Mouse (Mus musculus) limb, embryonic 10.5 days (tissue): ENCODE results near the gene Fndc4. TPM values are rescaled to one million over a fixed set of nuclear protein-coding genes. Genes with fewer than 3 reads are reported as not detected.
A peak's percentile ranks its signal among the peaks of the same experiment; 100 is the strongest.

Experiments used
- DNase-seq: peaks from one replicate; pipeline ENCODE4 v3.0.0-alpha.2; 2017; ENCODE audit warnings: low spot score
- H3K27ac ChIP-seq: fragments of 300-500 bp; sonication (generic); 2 replicates; pipeline ENCODE4 v1.5.1; 2016; ENCODE audit warnings: mild to moderate bottlenecking
- H3K27me3 ChIP-seq: fragments of 300-500 bp; sonication (generic); 2 replicates; pipeline ENCODE4 v1.6.1; 2016; ENCODE audit warnings: low read depth, mild to moderate bottlenecking; ENCODE audit not compliant: poor library complexity, severe bottlenecking
- H3K36me3 ChIP-seq: fragments of 300-500 bp; sonication (generic); 2 replicates; pipeline ENCODE4 v1.6.1; 2016; ENCODE audit warnings: mild to moderate bottlenecking, moderate library complexity
- H3K4me1 ChIP-seq: fragments of 300-500 bp; sonication (generic); 2 replicates; pipeline ENCODE4 v1.6.1; 2016
- H3K4me3 ChIP-seq: fragments of 300-500 bp; sonication (generic); 2 replicates; pipeline ENCODE4 v1.5.1; 2016; ENCODE audit warnings: mild to moderate bottlenecking, moderate library complexity
- H3K9me3 ChIP-seq: fragments of 300-500 bp; sonication (generic); replicated peaks from 2 replicates; pipeline ENCODE4 v1.6.1; 2016; ENCODE audit warnings: mild to moderate bottlenecking
- WGBS: fragments of 180-500 bp; shearing (Covaris S2); methylation state at CpG from one replicate; pipeline ENCODE4 v1.1.7; 2016; 5-methylcytosine and 5-hydroxymethylcytosine counted together
- polyA plus RNA-seq: library from polyadenylated mRNA; unstranded; fragments of >200 nt; fragmentation: Nextera tagmentation; extraction: Ambion mirVana; gene quantifications from 2 replicates; pipeline ENCODE4 v1.2.1, GENCODE M21; 2016

Fndc4 gene
- polyA plus RNA-seq, 1 experiment from 2014 or later, result 70.6 TPM

DNA sequence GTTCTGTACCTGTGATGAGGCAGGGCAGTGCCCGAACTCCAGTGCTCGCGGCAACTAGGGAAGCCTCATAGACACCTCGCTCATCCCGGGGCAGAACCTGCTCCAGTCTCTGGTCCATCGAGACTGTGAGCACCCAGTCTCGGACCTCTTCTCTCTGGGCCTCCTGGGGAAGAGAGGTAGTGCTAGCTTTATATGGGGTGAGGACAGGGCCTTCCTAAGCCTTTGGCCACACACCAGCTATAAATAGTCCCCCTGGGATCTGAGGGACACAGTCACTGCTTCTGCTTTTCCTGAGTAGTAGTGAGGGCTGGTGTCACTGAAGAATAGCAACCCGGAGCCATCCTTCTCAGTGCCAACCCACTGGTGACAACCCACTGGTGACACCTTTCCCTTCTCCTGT, 42.1 kb downstream of the Fndc4 start:
- Histone ChIP-seq H3K4me1 (peaks cover 38% of the 10 kb centered on the region), H3K27me3 (no peaks in the 10 kb centered on the region), H3K4me3 (no peak overlapping the region), H3K36me3 (peaks cover 89% of the 10 kb centered on the region), H3K9me3 (no peaks in the 10 kb centered on the region), H3K27ac (peak overlapping the region; percentile 88)
- peak; percentile 29 for DNase-seq
- WGBS, result 95% methylated on average over 8 of the region's 8 CpGs

DNA sequence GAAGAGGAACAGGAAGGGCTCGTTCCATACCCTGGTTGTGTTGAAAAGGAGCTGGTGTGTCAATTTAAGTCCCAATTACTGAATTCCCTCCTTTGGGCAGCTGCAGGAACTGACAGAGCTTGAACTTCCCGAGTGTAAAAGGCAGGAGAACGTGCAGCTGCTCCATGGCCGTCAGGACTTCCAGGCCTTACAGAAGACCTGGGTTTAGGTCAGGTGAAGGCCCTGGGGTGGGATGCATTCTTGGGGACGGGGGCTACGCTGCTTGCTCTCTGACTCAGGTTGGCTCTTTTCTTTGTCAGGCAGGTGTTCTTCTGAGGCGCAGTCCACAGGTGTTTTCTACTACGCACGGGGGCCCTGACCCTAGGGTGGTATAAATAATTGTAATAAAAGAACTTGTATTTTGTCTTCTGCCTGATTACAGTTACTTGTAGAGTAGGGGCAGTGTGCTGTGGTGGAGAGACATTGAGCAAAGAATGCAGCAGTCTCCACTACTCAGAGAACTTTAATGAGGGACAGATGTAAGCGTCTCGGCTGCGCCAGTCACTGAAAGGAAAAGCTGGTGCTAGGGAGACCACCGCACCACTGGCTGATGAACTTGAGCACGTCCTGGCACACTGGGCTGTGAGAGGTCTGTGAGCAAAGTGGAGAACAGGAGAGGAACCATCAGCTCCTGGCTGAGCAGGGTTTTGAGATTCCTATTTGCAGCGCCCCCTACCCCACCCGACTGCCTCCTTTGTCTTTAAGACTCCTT, 42.9 kb downstream of the Fndc4 start:
- peaks cover 38% of the 10 kb centered on the region for H3K4me1 ChIP-seq
- H3K27me3 ChIP-seq, result no peaks in the 10 kb centered on the region
- H3K27ac ChIP-seq, result peak overlapping the region; percentile 88
- no peaks in the 10 kb centered on the region for H3K9me3 ChIP-seq
- DNase-seq, result peak; percentile 48
- peaks cover 92% of the 10 kb centered on the region for H3K36me3 ChIP-seq
- 67% methylated on average over 16 of the region's 16 CpGs for WGBS
- peak overlapping the region; percentile 58 for H3K4me3 ChIP-seq

DNA sequence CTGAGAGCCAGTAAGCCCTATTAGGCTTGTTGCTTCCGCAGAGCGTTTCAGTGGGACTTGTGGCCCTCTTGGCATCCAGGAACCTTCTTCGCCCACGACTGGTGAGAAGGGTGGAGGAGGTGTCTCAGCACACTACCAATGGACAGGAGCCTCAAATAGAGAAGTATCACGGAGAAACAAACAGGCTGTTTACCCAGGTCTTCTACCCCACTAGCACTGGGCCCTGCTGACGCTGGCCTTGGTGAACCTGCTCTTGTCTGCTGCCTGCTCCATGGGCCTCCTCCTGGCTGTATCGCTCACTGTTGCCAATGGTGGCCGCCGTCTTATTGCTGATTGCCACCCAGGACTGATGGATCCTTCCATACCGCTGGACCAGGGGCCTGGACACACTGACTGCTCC, 43.7 kb downstream of the Fndc4 start:
- peaks cover 92% of the 10 kb centered on the region for H3K36me3 ChIP-seq
- DNase-seq, result peak; percentile 60
- H3K9me3 ChIP-seq, result no peaks in the 10 kb centered on the region
- H3K27ac ChIP-seq, result peak overlapping the region; percentile 88
- H3K4me1 ChIP-seq, result peaks cover 38% of the 10 kb centered on the region
- peak overlapping the region; percentile 58 for H3K4me3 ChIP-seq
- H3K27me3 ChIP-seq, result no peaks in the 10 kb centered on the region
- WGBS, result 40% methylated on average over 10 of the region's 10 CpGs

DNA sequence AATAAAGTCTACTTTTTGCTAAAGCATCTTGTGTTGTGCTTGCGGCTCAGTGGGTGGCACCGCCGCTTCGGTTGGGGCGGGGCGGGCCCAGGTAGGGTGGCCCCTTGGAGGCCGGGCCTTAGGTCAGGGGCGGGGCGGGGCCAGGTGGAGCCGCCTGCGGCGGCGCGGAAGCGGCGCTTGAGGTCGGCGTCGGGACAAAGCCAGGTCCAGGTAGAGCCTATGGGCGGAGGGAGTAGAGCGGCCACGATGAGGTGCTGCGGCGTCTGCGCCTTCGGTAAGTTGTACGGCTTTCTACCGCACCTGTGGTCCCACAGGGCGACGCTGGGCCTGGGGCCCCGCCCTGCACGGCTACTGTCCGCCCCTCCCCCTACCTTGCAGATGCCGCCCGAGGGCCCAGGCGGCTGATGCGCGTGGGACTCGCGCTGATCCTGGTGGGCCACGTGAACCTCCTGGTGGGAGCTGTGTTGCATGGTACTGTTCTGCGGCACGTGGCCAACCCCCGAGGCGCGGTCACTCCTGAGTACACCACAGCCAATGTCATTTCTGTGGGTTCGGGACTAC, 44.3 kb downstream of the Fndc4 start, which contains the start of gene Krtcap3:
Krtcap3 (plus strand) TSS at position 151 of the 561 bp plus-strand sequence.
- peak within 1 kb of the TSS; percentile 58 for H3K4me3 ChIP-seq
- H3K9me3 ChIP-seq, result no peaks in the 10 kb centered on the region
- 5% methylated on average over 47 of the region's 47 CpGs for WGBS
- H3K36me3 ChIP-seq, result peaks cover 95% of the 10 kb centered on the region
- peak within 1 kb of the TSS; percentile 88 for H3K27ac ChIP-seq
- no peaks in the 10 kb centered on the region for H3K27me3 ChIP-seq
- peak; percentile 77 for DNase-seq
- H3K4me1 ChIP-seq, result peaks cover 38% of the 10 kb centered on the region

DNA sequence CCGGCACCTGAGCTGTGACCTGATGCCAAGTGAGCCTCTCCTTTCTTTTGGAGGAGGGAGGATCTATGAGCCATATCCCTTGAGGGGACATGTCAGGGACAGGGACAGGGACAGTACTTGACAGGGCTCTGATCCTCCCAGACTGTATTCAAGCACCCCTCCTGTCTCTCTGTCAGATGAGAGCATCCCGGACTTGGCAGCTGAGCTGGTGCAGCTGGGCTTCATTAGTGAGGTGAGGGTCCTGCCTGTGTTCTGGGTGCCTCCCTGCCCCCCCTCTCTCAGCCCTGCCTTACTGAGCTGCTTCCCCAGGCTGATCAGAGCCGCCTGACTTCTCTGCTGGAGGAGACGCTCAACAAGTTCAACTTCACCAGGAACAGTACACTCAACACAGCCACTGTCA, 45.2 kb downstream of the Fndc4 start:
- Histone ChIP-seq H3K4me3 (peak overlapping the region; percentile 58), H3K27me3 (no peaks in the 10 kb centered on the region), H3K36me3 (peaks cover 96% of the 10 kb centered on the region), H3K27ac (peak overlapping the region; percentile 88), H3K9me3 (no peaks in the 10 kb centered on the region), H3K4me1 (peaks cover 38% of the 10 kb centered on the region)
- DNase-seq, result no peak
- 53% methylated on average over 4 of the region's 4 CpGs for WGBS

Other genes starting within 250 kb of the Fndc4 start
- 51.8 and 69.7 TPM in 2 replicates for gene Atraid, start 247.8 kb downstream of the Fndc4 start, polyA plus RNA-seq
- 10.4 and 10.8 TPM in 2 replicates for gene Slc5a6, start 247.2 kb downstream of the Fndc4 start, polyA plus RNA-seq
- gene Cad, start 241.3 kb downstream of the Fndc4 start, polyA plus RNA-seq, result 63.1 and 71.3 TPM in 2 replicates
- not detected in 2 replicates for gene Dnajc5g, start 189.8 kb downstream of the Fndc4 start, polyA plus RNA-seq
- gene Slc30a3, start 187.8 kb downstream of the Fndc4 start, polyA plus RNA-seq, result 0.24 and 0.26 TPM in 2 replicates
- 0.23 TPM in 1 of 2 replicates, not detected in the other for gene Trim54, start 179.4 kb downstream of the Fndc4 start, polyA plus RNA-seq
- not detected in 2 replicates for gene Ucn, start 157.3 kb downstream of the Fndc4 start, polyA plus RNA-seq
- 54.2 and 66.0 TPM in 2 replicates for gene Mpv17, start 141.8 kb downstream of the Fndc4 start, polyA plus RNA-seq
- 1.0 and 1.3 TPM in 2 replicates for gene Gm29609, start 116.2 kb downstream of the Fndc4 start, polyA plus RNA-seq
- gene Gtf3c2, start 115.9 kb downstream of the Fndc4 start, polyA plus RNA-seq, result 120 and 136 TPM in 2 replicates
- gene Snx17, start 102.9 kb downstream of the Fndc4 start, polyA plus RNA-seq, result 128 and 140 TPM in 2 replicates
- 85.7 and 89.6 TPM in 2 replicates for gene Eif2b4, start 102.7 kb downstream of the Fndc4 start, polyA plus RNA-seq
- gene Zfp513, start 93.8 kb downstream of the Fndc4 start, polyA plus RNA-seq, result 11.8 and 11.9 TPM in 2 replicates
- gene Ppm1g, start 75.4 kb downstream of the Fndc4 start, polyA plus RNA-seq, result 189 and 210 TPM in 2 replicates
- gene Nrbp1, start 55.2 kb downstream of the Fndc4 start, polyA plus RNA-seq, result 118 and 133 TPM in 2 replicates
- gene Gm9970, start 54.8 kb downstream of the Fndc4 start, polyA plus RNA-seq, result 0.40 and 0.48 TPM in 2 replicates
- 18.3 and 26.7 TPM in 2 replicates for gene Krtcap3, start 44.4 kb downstream of the Fndc4 start, polyA plus RNA-seq
- gene Ift172, start 5.0 kb downstream of the Fndc4 start, polyA plus RNA-seq, result 34.7 and 48.6 TPM in 2 replicates
- 0.31 TPM in 1 of 2 replicates, not detected in the other for gene Gckr, start 1.4 kb upstream of the Fndc4 start, polyA plus RNA-seq
- 65.6 and 79.8 TPM in 2 replicates for gene Zfp512, start 156.4 kb upstream of the Fndc4 start, polyA plus RNA-seq
- not detected in 2 replicates for gene 4930548H24Rik, start 189.7 kb upstream of the Fndc4 start, polyA plus RNA-seq
- gene Gpn1, start 198.7 kb upstream of the Fndc4 start, polyA plus RNA-seq, result 119 and 125 TPM in 2 replicates
- 34.0 and 34.4 TPM in 2 replicates for gene Slc4a1ap, start 230.9 kb upstream of the Fndc4 start, polyA plus RNA-seq
- gene Supt7l, start 231.7 kb upstream of the Fndc4 start, polyA plus RNA-seq, result 26.3 and 32.8 TPM in 2 replicates